Mouse (Mus musculus) bone marrow, adult 2 months (tissue): ENCODE results near the gene Hoxb4. TPM values are rescaled to one million over a fixed set of nuclear protein-coding genes. Genes with fewer than 3 reads are reported as not detected.

Source experiments
- H3K27ac ChIP-seq: fragments of 200-500 bp; 2 replicates; pipeline ENCODE4 v1.5.1; 2012; ENCODE audit warnings: low read depth, mild to moderate bottlenecking, control low read depth, inconsistent platforms, low read length; ENCODE audit not compliant: control insufficient read depth, poor library complexity, insufficient read depth
- H3K4me1 ChIP-seq: fragments of 200-500 bp; 2 replicates; pipeline ENCODE4 v1.6.1; 2011; ENCODE audit warnings: low read length; ENCODE audit not compliant: control insufficient read depth, insufficient read depth
- H3K4me3 ChIP-seq: fragments of 200-500 bp; replicated peaks from 2 replicates; pipeline ENCODE3; 2011; ENCODE audit warnings: mild to moderate bottlenecking, low read depth, low read length, control low read depth; ENCODE audit not compliant: control insufficient read depth
- CTCF ChIP-seq: fragments of 200-500 bp; IDR thresholded peaks from 2 replicates; pipeline ENCODE4 v1.5.1; 2011; ENCODE audit warnings: low read length, control low read depth; ENCODE audit not compliant: control insufficient read depth, insufficient read depth
- POLR2A ChIP-seq: fragments of 200-500 bp; IDR thresholded peaks from 2 replicates; pipeline ENCODE4 v1.6.1; 2011; ENCODE audit warnings: low read depth, mild to moderate bottlenecking, control low read depth, low read length, borderline replicate concordance; ENCODE audit not compliant: control insufficient read depth
- WGBS: fragments of 180-500 bp; shearing (Covaris S2); methylation state at CpG from one replicate; pipeline ENCODE4 v1.1.7; 2018; 5-methylcytosine and 5-hydroxymethylcytosine counted together
- polyA plus RNA-seq: library from polyadenylated mRNA; stranded (reverse); fragments of >200 nt; gene quantifications from 2 replicates; pipeline ENCODE4 v1.2.4, GENCODE M21; 2011; ENCODE audit warnings: low replicate concordance; ENCODE audit not compliant: missing spikeins, insufficient read depth, insufficient read length

Hoxb4 gene
- polyA plus RNA-seq, 1 experiment, result 7.6 TPM

- WGBS, result 79% methylated on average over 40 of the region's 40 CpGs
- Histone ChIP-seq H3K4me3 (no peak overlapping the region), H3K4me1 (no peaks in the 10 kb centered on the region), H3K27ac (no peak overlapping the region)
- TF ChIP-seq POLR2A (peak; percentile 12; the same call in 1 of the 2 replicates), CTCF (no peak)
Observed at GRCm38 (mm10) chr11:96341701-96342575, 23.9 kb downstream of the Hoxb4 start.

- TF ChIP-seq POLR2A, result no peak
- TF ChIP-seq CTCF, result no peak
- H3K27ac ChIP-seq, result no peak overlapping the region
- WGBS, result 63% methylated on average over 4 of the region's 4 CpGs
- no peak overlapping the region for H3K4me3 ChIP-seq
- H3K4me1 ChIP-seq, result no peaks in the 10 kb centered on the region
Observed at GRCm38 (mm10) chr11:96342576-96342930, 24.5 kb downstream of the Hoxb4 start.

GRCm38 (mm10) chr11:96343206-96343745 is 25.2 kb downstream of the Hoxb4 start:
- Histone ChIP-seq H3K27ac (no peak overlapping the region), H3K4me1 (no peaks in the 10 kb centered on the region), H3K4me3 (no peak overlapping the region)
- WGBS, result 83% methylated on average over 2 of the region's 2 CpGs
- TF ChIP-seq POLR2A, result no peak

GRCm38 (mm10) chr11:96344061-96344877 is 26.2 kb downstream of the Hoxb4 start:
- TF ChIP-seq CTCF, result no peak
- no peak for TF ChIP-seq POLR2A
- WGBS, result 85% methylated on average over 40 of the region's 40 CpGs
- H3K4me3 ChIP-seq, result no peak overlapping the region
- no peaks in the 10 kb centered on the region for H3K4me1 ChIP-seq
- H3K27ac ChIP-seq, result no peak overlapping the region

GRCm38 (mm10) chr11:96344878-96345159 is 26.8 kb downstream of the Hoxb4 start:
- no peak overlapping the region for H3K4me3 ChIP-seq
- H3K4me1 ChIP-seq, result no peaks in the 10 kb centered on the region
- no peak for TF ChIP-seq CTCF
- TF ChIP-seq POLR2A, result no peak
- 89% methylated on average over 6 of the region's 6 CpGs for WGBS
- H3K27ac ChIP-seq, result no peak overlapping the region

- 74% methylated on average over 56 of the region's 56 CpGs for WGBS
- no peak for TF ChIP-seq CTCF
- TF ChIP-seq POLR2A, result no peak
- Histone ChIP-seq H3K4me1 (no peaks in the 10 kb centered on the region), H3K27ac (no peak overlapping the region), H3K4me3 (no peak overlapping the region)
Observed at GRCm38 (mm10) chr11:96345220-96345892, 27.3 kb downstream of the Hoxb4 start.

- no peak overlapping the region for H3K27ac ChIP-seq
- no peak for TF ChIP-seq CTCF
- TF ChIP-seq POLR2A, result no peak
- 79% methylated on average over 45 of the region's 45 CpGs for WGBS
- no peaks in the 10 kb centered on the region for H3K4me1 ChIP-seq
- no peak overlapping the region for H3K4me3 ChIP-seq
Observed at GRCm38 (mm10) chr11:96345893-96346806, 28.1 kb downstream of the Hoxb4 start.
